Mouse (Mus musculus) forebrain, embryonic 15.5 days (tissue): ENCODE measurements at regions not wholly inside any gene's neighbourhood (a gene's known extent, or its start where the extent isn't known, plus 50 kb on each side); places are given as distances from the start of the nearest gene placed in this dataset.

ENCODE experiments used
- ATAC-seq: fragments of 200-750 bp; cut with Nextera tagmentation; replicated peaks from 2 replicates; pipeline ENCODE4 v1.8.0; 2017; ENCODE audit warnings: mild to moderate bottlenecking, moderate TSS enrichment, moderate library complexity
- H3K27ac ChIP-seq: fragments of 300-500 bp; sonication (generic); replicated peaks from 2 replicates; pipeline ENCODE4 v1.5.1; 2015; ENCODE audit warnings: mild to moderate bottlenecking, inconsistent platforms
- H3K27me3 ChIP-seq: fragments of 300-500 bp; sonication (generic); 2 replicates; pipeline ENCODE4 v1.6.1; 2015; ENCODE audit warnings: inconsistent platforms
- H3K36me3 ChIP-seq: fragments of 300-500 bp; sonication (generic); 2 replicates; pipeline ENCODE4 v1.6.1; 2015; ENCODE audit warnings: mild to moderate bottlenecking, inconsistent platforms
- H3K4me1 ChIP-seq: fragments of 300-500 bp; sonication (generic); 2 replicates; pipeline ENCODE4 v1.6.1; 2015; ENCODE audit warnings: inconsistent platforms
- H3K4me2 ChIP-seq: fragments of 300-500 bp; sonication (generic); replicated peaks from 2 replicates; pipeline ENCODE4 v1.6.1; 2015; ENCODE audit warnings: mild to moderate bottlenecking, inconsistent platforms
- H3K4me3 ChIP-seq: fragments of 300-500 bp; sonication (generic); 2 replicates; pipeline ENCODE4 v1.5.1; 2015; ENCODE audit warnings: mild to moderate bottlenecking, inconsistent platforms
- H3K9ac ChIP-seq: fragments of 300-500 bp; sonication (generic); replicated peaks from 2 replicates; pipeline ENCODE4 v1.6.1; 2015; ENCODE audit warnings: mild to moderate bottlenecking, inconsistent platforms
- H3K9me3 ChIP-seq: fragments of 300-500 bp; sonication (generic); 2 replicates; pipeline ENCODE4 v1.6.1; 2016; ENCODE audit warnings: inconsistent platforms
- WGBS: fragments of 180-500 bp; shearing (Covaris S2); methylation state at CpG from one replicate; pipeline ENCODE4 v1.1.7; 2015; ENCODE audit warnings: mixed read lengths; 5-methylcytosine and 5-hydroxymethylcytosine counted together

DNA sequence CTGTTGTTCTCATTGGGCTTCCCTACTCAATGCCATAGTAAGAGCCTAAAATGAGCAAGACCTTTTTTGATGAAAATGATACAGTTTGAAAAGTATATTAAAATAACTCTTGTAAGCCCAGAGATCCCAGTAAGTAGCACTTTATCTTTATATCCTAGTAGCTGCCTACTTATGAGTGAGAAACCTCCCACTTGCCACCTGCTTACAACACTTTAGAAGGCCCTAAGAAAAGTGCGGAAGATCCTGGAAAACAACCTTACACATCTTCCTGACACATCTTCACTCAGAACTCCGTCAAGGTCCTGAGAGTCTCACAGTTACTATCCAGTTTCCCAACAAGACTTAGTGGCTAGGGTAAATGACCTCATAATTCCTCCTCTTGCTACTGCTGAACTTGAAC lies 759.0 kb upstream of the Ptprd start:
- Histone ChIP-seq H3K9me3 (no peaks in the 10 kb centered on the region), H3K4me1 (no peaks in the 10 kb centered on the region), H3K27me3 (no peaks in the 10 kb centered on the region), H3K4me3 (no peak overlapping the region), H3K27ac (no peak overlapping the region), H3K9ac (no peak overlapping the region), H3K36me3 (no peaks in the 10 kb centered on the region), H3K4me2 (no peak overlapping the region)
- 88% methylated on average over 2 of the region's 2 CpGs for WGBS
- ATAC-seq: no peak

DNA sequence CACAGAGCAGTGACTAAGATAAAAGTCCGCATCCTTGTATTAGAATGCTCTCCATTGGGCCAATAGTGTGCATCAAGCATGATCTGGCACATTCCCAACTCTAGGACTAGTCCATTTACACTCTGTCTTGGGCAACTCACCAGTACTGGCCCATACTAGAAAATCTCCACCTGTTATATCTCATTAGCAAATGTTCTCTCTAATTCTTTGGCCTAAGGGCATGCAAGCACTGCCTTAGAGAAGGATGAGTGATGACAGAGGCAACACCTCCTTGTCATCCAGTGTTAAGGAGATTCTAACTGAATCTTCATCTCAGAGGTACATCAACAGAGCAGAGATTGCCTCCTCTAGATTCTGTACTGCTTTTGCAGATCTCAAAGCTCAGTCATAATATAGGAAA lies 731.8 kb upstream of the Ptprd start:
- H3K4me2 ChIP-seq: no peak overlapping the region
- H3K27ac ChIP-seq: no peak overlapping the region
- 83% methylated on average over 1 of the region's 1 CpGs for WGBS
- H3K9ac ChIP-seq: no peak overlapping the region
- H3K4me3 ChIP-seq: no peak overlapping the region
- no peaks in the 10 kb centered on the region for H3K27me3 ChIP-seq
- no peaks in the 10 kb centered on the region for H3K36me3 ChIP-seq
- H3K4me1 ChIP-seq: no peaks in the 10 kb centered on the region
- no peaks in the 10 kb centered on the region for H3K9me3 ChIP-seq
- peak; percentile 61 for ATAC-seq

DNA sequence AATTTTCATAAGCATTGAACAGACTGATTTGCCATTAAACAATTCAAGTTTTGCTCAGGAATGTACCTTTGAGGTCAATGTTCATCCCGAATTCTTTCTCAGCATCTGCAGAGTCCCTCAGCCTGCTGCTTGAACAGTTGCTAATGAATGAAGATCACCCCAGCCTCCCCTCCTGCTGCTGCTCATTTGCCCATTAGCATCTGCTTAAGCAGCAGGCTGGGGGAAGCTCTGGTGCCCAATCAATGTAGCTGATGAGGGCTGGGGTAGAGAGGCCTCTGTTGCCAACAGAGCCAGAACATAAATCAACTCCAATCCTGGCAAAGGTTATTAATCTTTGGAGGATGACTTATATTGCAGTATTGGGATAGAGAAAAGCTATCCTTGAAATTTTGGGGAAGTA lies 715.4 kb upstream of the Ptprd start:
- no peak overlapping the region for H3K4me2 ChIP-seq
- no peak overlapping the region for H3K9ac ChIP-seq
- H3K27ac ChIP-seq: no peak overlapping the region
- no peak for ATAC-seq
- 23% methylated on average over 1 of the region's 1 CpGs for WGBS
- H3K4me1 ChIP-seq: no peaks in the 10 kb centered on the region
- no peak overlapping the region for H3K4me3 ChIP-seq
- no peaks in the 10 kb centered on the region for H3K9me3 ChIP-seq
- H3K27me3 ChIP-seq: no peaks in the 10 kb centered on the region
- H3K36me3 ChIP-seq: no peaks in the 10 kb centered on the region

DNA sequence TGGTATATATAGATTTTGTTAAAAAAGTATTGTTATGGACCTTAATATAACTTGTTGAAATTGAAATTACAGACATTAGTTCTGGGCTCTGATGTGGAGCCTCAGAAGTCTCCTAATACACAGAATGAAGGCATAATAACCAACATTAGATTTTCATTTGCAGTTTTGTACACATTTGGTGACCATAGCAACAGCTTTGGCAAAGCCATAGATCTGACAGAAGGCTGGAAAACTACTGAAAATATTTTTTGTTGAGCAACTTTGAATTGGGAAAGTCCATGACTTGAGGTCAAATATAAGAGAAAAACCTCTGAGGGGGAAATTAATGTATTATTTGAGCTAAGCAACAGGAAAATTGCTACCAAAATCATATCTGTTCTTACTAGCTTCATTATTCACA lies 712.3 kb upstream of the Ptprd start:
- H3K4me2 ChIP-seq: no peak overlapping the region
- H3K27me3 ChIP-seq: no peaks in the 10 kb centered on the region
- no peak overlapping the region for H3K9ac ChIP-seq
- no peaks in the 10 kb centered on the region for H3K36me3 ChIP-seq
- H3K4me1 ChIP-seq: no peaks in the 10 kb centered on the region
- no peaks in the 10 kb centered on the region for H3K9me3 ChIP-seq
- ATAC-seq: no peak
- no peak overlapping the region for H3K27ac ChIP-seq
- no peak overlapping the region for H3K4me3 ChIP-seq
